In the genomic region with DNA sequence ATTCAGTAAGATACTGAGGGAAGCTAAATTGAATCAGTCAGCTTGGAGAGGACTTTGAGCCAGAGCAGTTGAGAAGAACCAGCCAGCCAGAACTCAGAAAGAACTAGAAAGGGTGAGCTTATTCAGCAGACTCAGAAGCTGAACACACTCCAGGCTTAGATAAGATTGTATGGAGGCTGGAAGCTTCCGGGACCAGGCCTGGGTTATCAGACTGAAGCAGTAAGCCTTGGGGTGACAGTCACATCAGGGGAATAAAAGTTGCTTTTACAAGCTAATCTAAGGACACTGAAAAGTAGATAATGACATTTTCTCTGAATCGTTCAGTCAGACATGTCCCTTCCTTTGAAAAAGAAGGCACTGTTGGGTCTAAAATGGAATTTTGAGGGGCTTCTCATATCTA, we compare ENCODE assay signal across 24 mouse cellular contexts.
DNase-seq lines count a peak whose midpoint lies in the region; ATAC-seq and TF ChIP-seq lines count a peak whose summit lies in the region.
"Had no signal": no experiment of that assay in that cellular context is flagged by ENCODE, and none has a peak within 500 bp of the region (broad histone marks: within the 10 kb centered on the region; RNA-seq: fewer than 3 reads in every experiment).

No protein-coding gene starts in this region.

- no peak overlapping the region for H3K9ac ChIP-seq in liver, embryonic 11.5 days (ENCODE audit: low read depth, low read length)
- no peak overlapping the region for H3K9ac ChIP-seq in liver, embryonic 14.5 days (replicated peaks)
- H3K9ac ChIP-seq in liver, postnatal 0 days (replicated peaks) = no peak overlapping the region
- no peak overlapping the region for H3K9ac ChIP-seq in lung, postnatal 0 days (replicated peaks; ENCODE audit: low read depth)
- H3K9ac ChIP-seq: embryonic facial prominence, embryonic 13.5 days; forebrain, embryonic 12.5 days; forebrain, embryonic 15.5 days; hindbrain, embryonic 12.5 days; hindbrain, embryonic 15.5 days had no signal

- ATAC-seq in liver, embryonic 11.5 days (replicated peaks; ENCODE audit: low FRiP score) = peak; percentile 93
- ATAC-seq in liver, embryonic 14.5 days (ENCODE audit: insufficient read depth) = peak; percentile 77
- ATAC-seq in liver, postnatal 0 days = peak; percentile 61
- no peak for ATAC-seq in lung, postnatal 0 days
- ATAC-seq in frontal cortex, adult (ENCODE audit: low TSS enrichment) = no peak
- ATAC-seq: activated CD4-positive, CD25-positive, alpha-beta regulatory T cell, adult 4 months; forebrain, embryonic 15.5 days had no signal

- H3K36me3 ChIP-seq in liver, embryonic 11.5 days (ENCODE audit: control insufficient read depth, insufficient read depth, low read length) = no peaks in the 10 kb centered on the region
- no peaks in the 10 kb centered on the region for H3K36me3 ChIP-seq in liver, embryonic 14.5 days (replicated peaks; ENCODE audit: control insufficient read depth, insufficient read depth, low read depth)
- no peaks in the 10 kb centered on the region for H3K36me3 ChIP-seq in liver, postnatal 0 days (replicated peaks; ENCODE audit: insufficient read depth, low read length)
- no peaks in the 10 kb centered on the region for H3K36me3 ChIP-seq in lung, postnatal 0 days (ENCODE audit: insufficient read depth, low read length)
- H3K36me3 ChIP-seq: embryonic facial prominence, embryonic 10.5 days; embryonic facial prominence, embryonic 13.5 days; forebrain, embryonic 12.5 days; forebrain, embryonic 15.5 days; hindbrain, embryonic 12.5 days; hindbrain, embryonic 15.5 days had no signal

- no peaks in the 10 kb centered on the region for H3K9me3 ChIP-seq in liver, embryonic 11.5 days (ENCODE audit: control insufficient read depth, low read length)
- no peaks in the 10 kb centered on the region for H3K9me3 ChIP-seq in liver, embryonic 14.5 days (ENCODE audit: control insufficient read depth, low read length)
- no peaks in the 10 kb centered on the region for H3K9me3 ChIP-seq in liver, postnatal 0 days (ENCODE audit: low read length)
- no peaks in the 10 kb centered on the region for H3K9me3 ChIP-seq in lung, postnatal 0 days (ENCODE audit: low read length)
- H3K9me3 ChIP-seq: embryonic facial prominence, embryonic 10.5 days; forebrain, embryonic 12.5 days; forebrain, embryonic 15.5 days had no signal

- TF ChIP-seq EP300 in liver, embryonic 14.5 days (IDR thresholded peaks at IDR 0.05; ENCODE audit: low read depth) = peak; percentile 51
- TF ChIP-seq EP300 in liver, postnatal 0 days (IDR thresholded peaks at IDR 0.05; ENCODE audit: low read depth) = peak; percentile 66
- no peak for TF ChIP-seq EP300 in lung, postnatal 0 days (IDR thresholded peaks at IDR 0.05)

- TF ChIP-seq CTCF in liver, embryonic 14.5 days (IDR thresholded peaks at IDR 0.05; ENCODE audit: low read depth) = no peak
- TF ChIP-seq CTCF in liver, postnatal 0 days (IDR thresholded peaks at IDR 0.05; ENCODE audit: low read depth) = no peak
- no peak for TF ChIP-seq CTCF in lung, postnatal 0 days (IDR thresholded peaks at IDR 0.05)

- WGBS in liver, embryonic 11.5 days = 32% methylated on average over 2 of the region's 2 CpGs
- 17% methylated on average over 2 of the region's 2 CpGs for WGBS in liver, embryonic 14.5 days (ENCODE audit: insufficient replicate concordance)
- 48% methylated on average over 2 of the region's 2 CpGs for WGBS in liver, postnatal 0 days (ENCODE audit: insufficient replicate concordance)
- WGBS in lung, postnatal 0 days = 73% methylated on average over 2 of the region's 2 CpGs

- H3K27ac ChIP-seq in liver, embryonic 11.5 days (ENCODE audit: low read depth, low read length) = no peak overlapping the region
- no peak overlapping the region for H3K27ac ChIP-seq in liver, embryonic 14.5 days
- H3K27ac ChIP-seq in liver, postnatal 0 days (ENCODE audit: low read depth) = no peak overlapping the region
- no peak overlapping the region for H3K27ac ChIP-seq in lung, postnatal 0 days (ENCODE audit: low read length)
- H3K27ac ChIP-seq: embryonic facial prominence, embryonic 10.5 days; embryonic facial prominence, embryonic 13.5 days; forebrain, embryonic 12.5 days; forebrain, embryonic 15.5 days; gastrocnemius, adult 2 months; hindbrain, embryonic 12.5 days; hindbrain, embryonic 15.5 days had no signal

- 0 out of 2 replicates have a peak, but pooled peaks cover 3% of the 10 kb centered on the region for H3K4me1 ChIP-seq in liver, embryonic 11.5 days (replicated peaks; ENCODE audit: control insufficient read depth, insufficient read depth, low read length)
- H3K4me1 ChIP-seq in liver, embryonic 14.5 days (replicated peaks; ENCODE audit: control insufficient read depth in 2 of 2, insufficient read depth in 2 of 2, low read length in 1 of 2) = peaks cover 2 to 18% of the 10 kb centered on the region in 2 experiments
- H3K4me1 ChIP-seq in liver, postnatal 0 days (ENCODE audit: insufficient read depth) = no peaks in the 10 kb centered on the region
- no peaks in the 10 kb centered on the region for H3K4me1 ChIP-seq in lung, postnatal 0 days (ENCODE audit: insufficient read depth, low read depth, low read length)
- H3K4me1 ChIP-seq: embryonic facial prominence, embryonic 10.5 days; embryonic facial prominence, embryonic 13.5 days; forebrain, embryonic 12.5 days; forebrain, embryonic 15.5 days; hindbrain, embryonic 12.5 days; hindbrain, embryonic 15.5 days had no signal

- peaks cover 5% of the 10 kb centered on the region; the same call in 1 of the 2 replicates for H3K27me3 ChIP-seq in liver, embryonic 11.5 days (replicated peaks; ENCODE audit: control insufficient read depth, insufficient read depth, low read length)
- no peaks in the 10 kb centered on the region for H3K27me3 ChIP-seq in liver, embryonic 14.5 days (ENCODE audit: control insufficient read depth, insufficient read depth, low read length)
- no peaks in the 10 kb centered on the region for H3K27me3 ChIP-seq in liver, postnatal 0 days (ENCODE audit: insufficient read depth, low read length)
- H3K27me3 ChIP-seq in lung, postnatal 0 days (replicated peaks; ENCODE audit: insufficient read depth, low read length) = no peaks in the 10 kb centered on the region
- H3K27me3 ChIP-seq: embryonic facial prominence, embryonic 13.5 days; forebrain, embryonic 15.5 days; hindbrain, embryonic 12.5 days; hindbrain, embryonic 15.5 days had no signal

- DNase-seq in c-Kit-positive CD71-positive TER-119-positive erythroid progenitor cells, embryonic 14.5 days (ENCODE audit: low spot score) = peak; percentile 57
- no peak for DNase-seq in liver, embryonic 11.5 days (ENCODE audit: low spot score)
- peak; percentile 27 to 35 (median 32) for DNase-seq in liver, embryonic 14.5 days (ENCODE audit: low read depth in 3 of 3, low spot score in 3 of 3)
- DNase-seq in liver, postnatal 0 days = no peak
- DNase-seq in lung, postnatal 0 days (ENCODE audit: low spot score) = no peak
- no peak for DNase-seq in adrenal gland, postnatal 4 days (ENCODE audit: low spot score in 2 of 2)
- DNase-seq: adrenal gland, postnatal 10 days; adrenal gland, postnatal 36 days; cerebellum, adult 8-10 months; cerebellum, postnatal 10 days; cerebellum, postnatal 36 days; embryo, embryonic 11 days; gastrocnemius, adult 2 months; gastrocnemius, postnatal 14 days had no signal

- no peak overlapping the region for H3K4me3 ChIP-seq in liver, embryonic 11.5 days (ENCODE audit: low read depth, low read length)
- no peak overlapping the region for H3K4me3 ChIP-seq in liver, embryonic 14.5 days (ENCODE audit: insufficient read depth in 1 of 2, low read depth in 2 of 2, low read length in 2 of 2)
- no peak overlapping the region for H3K4me3 ChIP-seq in liver, postnatal 0 days (ENCODE audit: low read depth, low read length)
- H3K4me3 ChIP-seq in lung, postnatal 0 days (ENCODE audit: low read depth, low read length) = no peak overlapping the region
- H3K4me3 ChIP-seq: embryonic facial prominence, embryonic 10.5 days; embryonic facial prominence, embryonic 13.5 days; erythroblast, embryonic 14.5 days; forebrain, embryonic 12.5 days; forebrain, embryonic 15.5 days; gastrocnemius, adult 2 months; hindbrain, embryonic 12.5 days; hindbrain, embryonic 15.5 days had no signal

- H3K4me2 ChIP-seq in liver, embryonic 11.5 days = no peak overlapping the region
- H3K4me2 ChIP-seq in liver, embryonic 14.5 days (ENCODE audit: low read depth) = no peak overlapping the region
- no peak overlapping the region for H3K4me2 ChIP-seq in liver, postnatal 0 days (ENCODE audit: low read depth, low read length)
- H3K4me2 ChIP-seq in lung, postnatal 0 days (replicated peaks; ENCODE audit: low read depth, low read length) = no peak overlapping the region
- H3K4me2 ChIP-seq: embryonic facial prominence, embryonic 13.5 days; forebrain, embryonic 12.5 days; forebrain, embryonic 15.5 days; heart, embryonic 11.5 days; hindbrain, embryonic 12.5 days; hindbrain, embryonic 15.5 days had no signal

Comparison
In these comparisons a context has a peak if more than half of its experiments do, and no peak if none do; other contexts are left out.
1. DNase-seq: peak in c-Kit-positive CD71-positive TER-119-positive erythroid progenitor cells, embryonic 14.5 days (single experiment) and liver, embryonic 14.5 days (3 of 3); none in liver, embryonic 11.5 days (single experiment), liver, postnatal 0 days (single experiment), lung, postnatal 0 days (single experiment) and adrenal gland, postnatal 4 days (0 of 2).
2. ATAC-seq: peak in liver, embryonic 11.5 days (single experiment), liver, embryonic 14.5 days (single experiment) and liver, postnatal 0 days (single experiment); none in lung, postnatal 0 days (single experiment) and frontal cortex, adult (single experiment).